In genomic region chr1:136711243-136711642, GRCm38 (mm10) we compare ENCODE assay signal across 27 mouse cellular contexts.
DNase-seq lines count a peak whose midpoint lies in the region; ATAC-seq and TF ChIP-seq lines count a peak whose summit lies in the region.
"Had no signal": no experiment of that assay in that cellular context is flagged by ENCODE, and none has a peak within 500 bp of the region (broad histone marks: within the 10 kb centered on the region; RNA-seq: fewer than 3 reads in every experiment).

No protein-coding gene starts in this region.

- H3K4me3 ChIP-seq in limb, embryonic 13.5 days: no peak overlapping the region
- no peak overlapping the region for H3K4me3 ChIP-seq in limb, embryonic 10.5 days
- H3K4me3 ChIP-seq in stomach, embryonic 14.5 days (ENCODE audit: low read depth, low read length): no peak overlapping the region
- no peak overlapping the region for H3K4me3 ChIP-seq in stomach, postnatal 0 days (ENCODE audit: low read depth, low read length)
- H3K4me3 ChIP-seq: forebrain, embryonic 10.5 days; gastrocnemius, adult 2 months; heart, embryonic 12.5 days; heart, embryonic 15.5 days had no signal

- H3K4me1 ChIP-seq in limb, embryonic 13.5 days: no peaks in the 10 kb centered on the region
- H3K4me1 ChIP-seq in limb, embryonic 10.5 days: peaks cover 8% of the 10 kb centered on the region
- no peaks in the 10 kb centered on the region for H3K4me1 ChIP-seq in stomach, embryonic 14.5 days (ENCODE audit: control insufficient read depth, insufficient read depth, low read length)
- no peaks in the 10 kb centered on the region for H3K4me1 ChIP-seq in stomach, postnatal 0 days (replicated peaks; ENCODE audit: control insufficient read depth, insufficient read depth)
- H3K4me1 ChIP-seq: heart, embryonic 12.5 days; heart, embryonic 15.5 days had no signal

- WGBS in limb, embryonic 13.5 days: 75% methylated on average over 7 of the region's 7 CpGs
- 84% methylated on average over 7 of the region's 7 CpGs for WGBS in limb, embryonic 10.5 days
- 79% methylated on average over 7 of the region's 7 CpGs for WGBS in stomach, embryonic 14.5 days
- WGBS in stomach, postnatal 0 days: 84% methylated on average over 7 of the region's 7 CpGs

- DNase-seq in limb, embryonic 10.5 days (ENCODE audit: low spot score): no peak
- no peak for DNase-seq in stomach, postnatal 0 days (ENCODE audit: low spot score)
- DNase-seq in MN1 (ENCODE audit: low spot score): peak; percentile 14
- DNase-seq in ovary, adult 18-20 months (ENCODE audit: low spot score): no peak
- DNase-seq: adrenal gland, adult 8-10 months; adrenal gland, postnatal 36 days; cerebellum, adult 18-20 months; cerebellum, adult 9-10 months; cerebellum, postnatal 14 days; forebrain, postnatal 0 days; gastrocnemius, adult 2 months; gastrocnemius, postnatal 14 days; heart, adult 18-20 months; heart, postnatal 10 days; heart, postnatal 4 days had no signal

- no peaks in the 10 kb centered on the region for H3K27me3 ChIP-seq in limb, embryonic 13.5 days
- H3K27me3 ChIP-seq in limb, embryonic 10.5 days (ENCODE audit: low read depth, poor library complexity, severe bottlenecking): no peaks in the 10 kb centered on the region
- H3K27me3 ChIP-seq in stomach, embryonic 14.5 days (ENCODE audit: control insufficient read depth, insufficient read depth, low read length): no peaks in the 10 kb centered on the region
- no peaks in the 10 kb centered on the region for H3K27me3 ChIP-seq in stomach, postnatal 0 days (ENCODE audit: control insufficient read depth, insufficient read depth, low read length)
- H3K27me3 ChIP-seq: heart, embryonic 12.5 days; heart, embryonic 15.5 days had no signal

- H3K9ac ChIP-seq in limb, embryonic 13.5 days: no peak overlapping the region
- H3K9ac ChIP-seq in stomach, embryonic 14.5 days (replicated peaks; ENCODE audit: low read depth, low read length): no peak overlapping the region
- no peak overlapping the region for H3K9ac ChIP-seq in stomach, postnatal 0 days (ENCODE audit: low read length)
- H3K9ac ChIP-seq: forebrain, postnatal 0 days; heart, embryonic 12.5 days; heart, embryonic 15.5 days; hindbrain, embryonic 14.5 days had no signal

- H3K36me3 ChIP-seq in limb, embryonic 13.5 days: no peaks in the 10 kb centered on the region
- H3K36me3 ChIP-seq in limb, embryonic 10.5 days: no peaks in the 10 kb centered on the region
- no peaks in the 10 kb centered on the region for H3K36me3 ChIP-seq in stomach, embryonic 14.5 days (ENCODE audit: control insufficient read depth, insufficient read depth, low read length)
- H3K36me3 ChIP-seq in stomach, postnatal 0 days (ENCODE audit: control insufficient read depth, insufficient read depth, low read length): no peaks in the 10 kb centered on the region
- H3K36me3 ChIP-seq: forebrain, embryonic 10.5 days; G1E; heart, embryonic 12.5 days; heart, embryonic 15.5 days had no signal

- no peak for TF ChIP-seq CTCF in stomach, postnatal 0 days (IDR thresholded peaks at IDR 0.05; ENCODE audit: low read depth)

- ATAC-seq in limb, embryonic 13.5 days (ENCODE audit: low FRiP score, low read depth): 0 out of 2 replicates have a peak, but pooled peaks have one; percentile 40
- 0 out of 2 replicates have a peak, but pooled peaks have one; percentile 10 for ATAC-seq in stomach, embryonic 14.5 days (ENCODE audit: insufficient number of reproducible peaks, insufficient read depth, low FRiP score, low read depth)
- no peak for ATAC-seq in stomach, postnatal 0 days (ENCODE audit: low FRiP score, low TSS enrichment)
- ATAC-seq: activated CD4-positive, CD25-positive, alpha-beta regulatory T cell, adult 4 months; CD4-positive, CD25-positive, alpha-beta regulatory T cell, adult 4 months; forebrain, embryonic 14.5 days; forebrain, postnatal 0 days; hindbrain, postnatal 0 days; inflammation-experienced regulatory T-cells, adult 6 months had no signal

- no peaks in the 10 kb centered on the region for H3K9me3 ChIP-seq in limb, embryonic 13.5 days
- no peaks in the 10 kb centered on the region for H3K9me3 ChIP-seq in limb, embryonic 10.5 days (replicated peaks)
- H3K9me3 ChIP-seq in stomach, embryonic 14.5 days (ENCODE audit: control insufficient read depth, low read depth, low read length): no peaks in the 10 kb centered on the region
- H3K9me3 ChIP-seq in stomach, postnatal 0 days (ENCODE audit: control insufficient read depth, low read length): no peaks in the 10 kb centered on the region
- H3K9me3 ChIP-seq: forebrain, embryonic 10.5 days; heart, embryonic 12.5 days; heart, embryonic 15.5 days had no signal

- no peak overlapping the region for H3K27ac ChIP-seq in limb, embryonic 13.5 days
- H3K27ac ChIP-seq in limb, embryonic 10.5 days: no peak overlapping the region
- no peak overlapping the region for H3K27ac ChIP-seq in stomach, embryonic 14.5 days (ENCODE audit: low read length)
- no peak overlapping the region for H3K27ac ChIP-seq in stomach, postnatal 0 days (replicated peaks)
- H3K27ac ChIP-seq: forebrain, embryonic 10.5 days; gastrocnemius, adult 2 months; heart, embryonic 15.5 days; hindbrain, embryonic 14.5 days; hindbrain, postnatal 0 days had no signal

- H3K4me2 ChIP-seq in limb, embryonic 13.5 days (replicated peaks): no peak overlapping the region
- H3K4me2 ChIP-seq in stomach, embryonic 14.5 days (replicated peaks; ENCODE audit: low read depth, low read length): no peak overlapping the region
- no peak overlapping the region for H3K4me2 ChIP-seq in stomach, postnatal 0 days (replicated peaks; ENCODE audit: low read depth)
- H3K4me2 ChIP-seq: heart, embryonic 12.5 days; heart, embryonic 15.5 days; hindbrain, embryonic 14.5 days had no signal

- TF ChIP-seq EP300 in stomach, postnatal 0 days (optimal IDR thresholded peaks at IDR 0.05): no peak
